Mouse (Mus musculus): Measurements from ENCODE around the gene Metap1d.

Gene Metap1d

GRCm38 (mm10) chr2:71527323-71528013 is 74.4 kb downstream of the Metap1d start:
- DNase-seq (ENCODE audit: low spot score), result no peak

- no peak for DNase-seq (ENCODE audit: low spot score)
Measured at GRCm38 (mm10) chr2:71528014-71528713, 75.1 kb downstream of the Metap1d start, which contains the start of gene Dlx1. Dlx1 (plus strand) TSS chr2:71528113.

- no peak for DNase-seq (ENCODE audit: low spot score)
Measured at GRCm38 (mm10) chr2:71528714-71529510, 75.8 kb downstream of the Metap1d start.

GRCm38 (mm10) chr2:71529511-71530351 is 76.7 kb downstream of the Metap1d start:
- DNase-seq (ENCODE audit: low spot score), result no peak

GRCm38 (mm10) chr2:71530391-71531123 is 77.5 kb downstream of the Metap1d start:
- DNase-seq (ENCODE audit: low spot score), result no peak

GRCm38 (mm10) chr2:71531124-71531590 is 78.1 kb downstream of the Metap1d start:
- no peak for DNase-seq (ENCODE audit: low spot score)

- DNase-seq (ENCODE audit: low spot score), result no peak
Measured at GRCm38 (mm10) chr2:71531990-71532970, 79.2 kb downstream of the Metap1d start.

- no peak for DNase-seq (ENCODE audit: low spot score)
Measured at GRCm38 (mm10) chr2:71533094-71533493, 80.0 kb downstream of the Metap1d start.

- DNase-seq (ENCODE audit: low spot score), result no peak
Measured at GRCm38 (mm10) chr2:71534242-71535052, 81.4 kb downstream of the Metap1d start.

GRCm38 (mm10) chr2:71540611-71541417 is 87.7 kb downstream of the Metap1d start:
- DNase-seq (ENCODE audit: low spot score), result no peak

GRCm38 (mm10) chr2:71541418-71542226 is 88.5 kb downstream of the Metap1d start:
- no peak for DNase-seq (ENCODE audit: low spot score)

GRCm38 (mm10) chr2:71542227-71542815 is 89.2 kb downstream of the Metap1d start:
- DNase-seq (ENCODE audit: low spot score), result no peak

- no peak for DNase-seq (ENCODE audit: low spot score)
Measured at GRCm38 (mm10) chr2:71542816-71543301, 89.8 kb downstream of the Metap1d start.

- no peak for DNase-seq (ENCODE audit: low spot score)
Measured at GRCm38 (mm10) chr2:71543531-71543930, 90.5 kb downstream of the Metap1d start.

- no peak for DNase-seq (ENCODE audit: low spot score)
Measured at GRCm38 (mm10) chr2:71543948-71544347, 90.9 kb downstream of the Metap1d start.

All from spleen, adult 12 weeks (tissue).